Mouse (Mus musculus): Measurements from ENCODE around the gene Gm21117. TPM values are rescaled to one million over a fixed set of nuclear protein-coding genes. Genes with fewer than 3 reads are reported as not detected.
"Not testable (repeated sequence)": the region's sequence is repeated elsewhere in the genome, so short reads cannot be mapped to it uniquely, and the experiment has no call there.

Gene Gm21117
- not detected for total RNA-seq (2021)
- long read RNA-seq, experiment 1: 0 reads
- long read RNA-seq, experiment 2: 0 reads

- H3K4me3 ChIP-seq; H3K27ac ChIP-seq; intact Hi-C loops (cut with DNase I); DNase-seq (ENCODE audit: extremely low spot score in 1 of 2, low spot score in 2 of 2): not testable (repeated sequence)
Observed at GRCm38 (mm10) chrY:51124920-51125319, at the start of gene Gm21117. Gene Gm21117, plus strand, starts transcription at chrY:51125220.
